Mouse (Mus musculus): Measurements from ENCODE around the gene Paqr3.

DNA sequence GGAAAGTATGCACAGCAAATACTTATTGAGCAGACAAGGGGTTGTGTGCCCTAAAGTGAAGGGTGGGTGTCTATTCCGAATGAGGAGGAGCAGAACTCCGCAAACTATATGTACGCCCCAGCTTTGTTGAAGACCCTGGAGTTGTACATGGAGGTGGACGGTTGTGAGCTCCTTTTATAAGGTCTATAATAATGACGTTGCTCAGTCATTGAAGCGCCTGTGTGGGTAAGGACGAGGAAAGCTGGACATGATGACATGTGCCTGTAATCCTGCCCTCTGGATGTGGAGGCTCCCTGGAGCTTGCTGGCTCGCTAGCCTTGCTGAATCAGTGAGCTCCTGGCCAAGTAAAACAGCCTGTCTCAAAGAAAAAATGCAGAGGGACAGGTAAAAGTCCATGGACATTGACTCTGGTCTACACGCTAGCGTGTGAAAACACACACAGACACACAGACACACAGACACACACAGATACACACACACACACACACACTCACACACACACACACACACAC is 14.1 kb upstream of the Paqr3 start:
- no peak for TF ChIP-seq CTCF (IDR thresholded peaks at IDR 0.05; ENCODE audit: low read depth, low read length)
- no peak for TF ChIP-seq POLR2A (IDR thresholded peaks at IDR 0.05; ENCODE audit: extremely low read depth, insufficient read depth, low read length)
